Mouse (Mus musculus): Measurements from ENCODE around the gene Dnajb11.

GRCm38 (mm10) chr16:22919971-22920854 lies 62.6 kb downstream of the Dnajb11 start:
- TF ChIP-seq TAL1 (IDR thresholded peaks at IDR 0.05; ENCODE audit: low read length), result no peak
- no peak for TF ChIP-seq GATA1 (IDR thresholded peaks at IDR 0.05; ENCODE audit: low read length)
